Mouse (Mus musculus): ENCODE results near the gene Pcdh17. TPM values are rescaled to one million over a fixed set of nuclear protein-coding genes. Genes with fewer than 3 reads are reported as not detected.

Gene Pcdh17
- polyA plus RNA-seq, 1 experiment from 2014 or later = 42.0 TPM

GRCm38 (mm10) chr14:84444663-84445502, 1.5 kb downstream of the Pcdh17 start:
- peak overlapping the region; percentile 66 for H3K27ac ChIP-seq (ENCODE audit: low read depth, low read length)
- WGBS = under 1% methylated on average over 20 of the region's 21 CpGs

GRCm38 (mm10) chr14:84445503-84446410, 2.4 kb downstream of the Pcdh17 start:
- H3K4me2 ChIP-seq (ENCODE audit: low read depth, low read length) = peak overlapping the region; percentile 91
- ATAC-seq (ENCODE audit: low read depth) = no peak
- peaks cover 12% of the 10 kb centered on the region for H3K4me1 ChIP-seq (ENCODE audit: control insufficient read depth, insufficient read depth, low read length)
- no peaks in the 10 kb centered on the region for H3K36me3 ChIP-seq (ENCODE audit: control insufficient read depth, insufficient read depth, low read length)
- no peaks in the 10 kb centered on the region for H3K9me3 ChIP-seq (ENCODE audit: control insufficient read depth, low read length)
- WGBS = under 1% methylated on average over 59 of the region's 59 CpGs
- H3K27ac ChIP-seq (ENCODE audit: low read depth, low read length) = peak overlapping the region; percentile 66
- peak overlapping the region; percentile 68 for H3K9ac ChIP-seq (replicated peaks; ENCODE audit: low read depth, low read length)
- no peaks in the 10 kb centered on the region for H3K27me3 ChIP-seq (ENCODE audit: control insufficient read depth, insufficient read depth, low read length)
- peak overlapping the region; percentile 64 for H3K4me3 ChIP-seq (ENCODE audit: low read depth, low read length)

More at GRCm38 (mm10) chr14:84444663-84445502, 1.5 kb downstream of the Pcdh17 start:
- peaks cover 12% of the 10 kb centered on the region for H3K4me1 ChIP-seq (ENCODE audit: control insufficient read depth, insufficient read depth, low read length)
- no peak for ATAC-seq (ENCODE audit: low read depth)
- H3K4me3 ChIP-seq (ENCODE audit: low read depth, low read length) = peak overlapping the region; percentile 64
- H3K4me2 ChIP-seq (ENCODE audit: low read depth, low read length) = peak overlapping the region; percentile 91
- no peaks in the 10 kb centered on the region for H3K27me3 ChIP-seq (ENCODE audit: control insufficient read depth, insufficient read depth, low read length)
- peak overlapping the region; percentile 68 for H3K9ac ChIP-seq (replicated peaks; ENCODE audit: low read depth, low read length)
- H3K36me3 ChIP-seq (ENCODE audit: control insufficient read depth, insufficient read depth, low read length) = no peaks in the 10 kb centered on the region
- H3K9me3 ChIP-seq (ENCODE audit: control insufficient read depth, low read length) = no peaks in the 10 kb centered on the region

DNA sequence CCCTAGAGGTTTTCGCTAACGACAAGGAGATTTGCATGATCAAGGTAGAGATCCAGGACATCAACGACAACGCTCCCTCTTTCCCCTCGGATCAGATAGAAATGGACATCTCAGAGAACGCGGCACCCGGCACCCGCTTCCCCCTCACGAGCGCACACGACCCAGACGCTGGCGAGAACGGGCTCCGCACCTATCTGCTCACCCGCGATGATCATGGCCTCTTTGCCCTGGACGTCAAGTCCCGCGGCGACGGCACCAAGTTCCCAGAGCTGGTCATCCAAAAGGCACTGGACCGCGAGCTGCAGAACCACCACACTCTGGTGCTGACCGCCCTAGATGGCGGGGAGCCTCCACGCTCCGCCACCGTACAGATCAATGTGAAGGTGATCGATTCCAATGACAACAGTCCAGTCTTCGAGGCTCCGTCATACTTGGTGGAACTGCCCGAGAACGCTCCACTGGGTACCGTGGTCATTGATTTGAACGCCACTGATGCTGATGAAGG, 3.1 kb downstream of the Pcdh17 start:
- Histone ChIP-seq H3K4me2 (ENCODE audit: low read depth, low read length) (peak overlapping the region; percentile 91), H3K27ac (ENCODE audit: low read depth, low read length) (peak overlapping the region; percentile 66), H3K36me3 (ENCODE audit: control insufficient read depth, insufficient read depth, low read length) (no peaks in the 10 kb centered on the region), H3K9me3 (ENCODE audit: control insufficient read depth, low read length) (no peaks in the 10 kb centered on the region), H3K27me3 (ENCODE audit: control insufficient read depth, insufficient read depth, low read length) (no peaks in the 10 kb centered on the region), H3K4me3 (ENCODE audit: low read depth, low read length) (peak overlapping the region; percentile 64), H3K4me1 (ENCODE audit: control insufficient read depth, insufficient read depth, low read length) (peaks cover 12% of the 10 kb centered on the region), H3K9ac (replicated peaks; ENCODE audit: low read depth, low read length) (peak overlapping the region; percentile 68)
- 6% methylated on average over 37 of the region's 37 CpGs for WGBS
- ATAC-seq (ENCODE audit: low read depth) = no peak

DNA sequence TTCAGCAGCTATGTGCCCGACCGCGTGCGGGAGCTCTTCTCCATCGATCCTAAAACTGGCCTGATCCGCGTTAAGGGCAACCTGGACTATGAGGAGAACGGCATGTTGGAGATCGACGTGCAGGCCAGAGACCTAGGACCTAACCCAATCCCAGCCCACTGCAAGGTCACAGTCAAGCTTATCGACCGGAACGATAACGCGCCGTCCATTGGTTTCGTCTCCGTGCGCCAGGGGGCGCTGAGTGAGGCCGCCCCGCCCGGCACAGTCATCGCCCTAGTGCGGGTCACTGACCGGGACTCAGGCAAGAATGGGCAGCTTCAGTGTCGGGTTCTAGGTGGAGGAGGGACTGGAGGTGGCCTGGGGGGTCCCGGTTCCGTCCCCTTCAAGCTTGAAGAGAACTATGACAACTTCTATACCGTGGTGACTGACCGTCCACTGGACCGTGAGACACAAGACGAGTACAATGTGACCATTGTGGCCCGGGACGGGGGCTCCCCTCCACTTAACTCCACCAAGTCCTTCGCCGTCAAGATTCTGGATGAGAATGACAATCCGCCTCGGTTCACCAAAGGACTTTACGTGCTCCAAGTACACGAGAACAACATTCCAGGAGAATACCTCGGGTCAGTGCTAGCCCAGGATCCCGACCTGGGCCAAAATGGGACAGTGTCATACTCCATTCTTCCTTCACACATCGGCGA, 3.7 kb downstream of the Pcdh17 start:
- H3K27ac ChIP-seq (ENCODE audit: low read depth, low read length) = no peak overlapping the region
- H3K27me3 ChIP-seq (ENCODE audit: control insufficient read depth, insufficient read depth, low read length) = no peaks in the 10 kb centered on the region
- H3K4me1 ChIP-seq (ENCODE audit: control insufficient read depth, insufficient read depth, low read length) = peaks cover 15% of the 10 kb centered on the region
- H3K9me3 ChIP-seq (ENCODE audit: control insufficient read depth, low read length) = no peaks in the 10 kb centered on the region
- 5% methylated on average over 45 of the region's 45 CpGs for WGBS
- no peaks in the 10 kb centered on the region for H3K36me3 ChIP-seq (ENCODE audit: control insufficient read depth, insufficient read depth, low read length)
- peak overlapping the region; percentile 68 for H3K9ac ChIP-seq (replicated peaks; ENCODE audit: low read depth, low read length)
- H3K4me2 ChIP-seq (ENCODE audit: low read depth, low read length) = peak overlapping the region; percentile 91
- ATAC-seq (ENCODE audit: low read depth) = no peak
- peak overlapping the region; percentile 64 for H3K4me3 ChIP-seq (ENCODE audit: low read depth, low read length)

- ATAC-seq (ENCODE audit: low read depth) = no peak
- WGBS = 5% methylated on average over 45 of the region's 45 CpGs
- no peak overlapping the region; the same call in 1 of the 2 replicates for H3K27ac ChIP-seq (ENCODE audit: low read depth, low read length)
Measured at GRCm38 (mm10) chr14:84447661-84448380, 4.5 kb downstream of the Pcdh17 start.

GRCm38 (mm10) chr14:84448381-84448771, 5.0 kb downstream of the Pcdh17 start:
- WGBS = under 1% methylated on average over 15 of the region's 15 CpGs
- Histone ChIP-seq H3K4me2 (ENCODE audit: low read depth, low read length) (peak overlapping the region; percentile 91), H3K4me3 (ENCODE audit: low read depth, low read length) (peak overlapping the region; percentile 64), H3K27ac (ENCODE audit: low read depth, low read length) (no peak overlapping the region; the same call in 1 of the 2 replicates), H3K4me1 (ENCODE audit: control insufficient read depth, insufficient read depth, low read length) (peaks cover 15% of the 10 kb centered on the region), H3K9me3 (ENCODE audit: control insufficient read depth, low read length) (no peaks in the 10 kb centered on the region), H3K9ac (replicated peaks; ENCODE audit: low read depth, low read length) (peak overlapping the region; percentile 68), H3K27me3 (ENCODE audit: control insufficient read depth, insufficient read depth, low read length) (no peaks in the 10 kb centered on the region), H3K36me3 (ENCODE audit: control insufficient read depth, insufficient read depth, low read length) (no peaks in the 10 kb centered on the region)
- ATAC-seq (ENCODE audit: low read depth) = no peak

More at GRCm38 (mm10) chr14:84447661-84448380, 4.5 kb downstream of the Pcdh17 start:
- Histone ChIP-seq H3K9me3 (ENCODE audit: control insufficient read depth, low read length) (no peaks in the 10 kb centered on the region), H3K4me1 (ENCODE audit: control insufficient read depth, insufficient read depth, low read length) (peaks cover 15% of the 10 kb centered on the region), H3K4me3 (ENCODE audit: low read depth, low read length) (peak overlapping the region; percentile 64), H3K36me3 (ENCODE audit: control insufficient read depth, insufficient read depth, low read length) (no peaks in the 10 kb centered on the region), H3K4me2 (ENCODE audit: low read depth, low read length) (peak overlapping the region; percentile 91), H3K9ac (replicated peaks; ENCODE audit: low read depth, low read length) (peak overlapping the region; percentile 68), H3K27me3 (ENCODE audit: control insufficient read depth, insufficient read depth, low read length) (no peaks in the 10 kb centered on the region)

- Histone ChIP-seq H3K4me1 (ENCODE audit: control insufficient read depth, insufficient read depth, low read length) (peaks cover 6% of the 10 kb centered on the region; the same call in 1 of the 2 replicates), H3K9ac (replicated peaks; ENCODE audit: low read depth, low read length) (no peak overlapping the region), H3K36me3 (ENCODE audit: control insufficient read depth, insufficient read depth, low read length) (no peaks in the 10 kb centered on the region), H3K27ac (ENCODE audit: low read depth, low read length) (no peak overlapping the region), H3K27me3 (ENCODE audit: control insufficient read depth, insufficient read depth, low read length) (no peaks in the 10 kb centered on the region), H3K4me2 (ENCODE audit: low read depth, low read length) (no peak overlapping the region), H3K9me3 (ENCODE audit: control insufficient read depth, low read length) (no peaks in the 10 kb centered on the region), H3K4me3 (ENCODE audit: low read depth, low read length) (no peak overlapping the region)
- no peak for ATAC-seq (ENCODE audit: low read depth)
- 52% methylated on average over 4 of the region's 4 CpGs for WGBS
Measured at GRCm38 (mm10) chr14:84454074-84454845, 10.9 kb downstream of the Pcdh17 start.

All from neural tube, embryonic 14.5 days (tissue).